ENCODE assay signal across 18 mouse cellular contexts in the genomic region with DNA sequence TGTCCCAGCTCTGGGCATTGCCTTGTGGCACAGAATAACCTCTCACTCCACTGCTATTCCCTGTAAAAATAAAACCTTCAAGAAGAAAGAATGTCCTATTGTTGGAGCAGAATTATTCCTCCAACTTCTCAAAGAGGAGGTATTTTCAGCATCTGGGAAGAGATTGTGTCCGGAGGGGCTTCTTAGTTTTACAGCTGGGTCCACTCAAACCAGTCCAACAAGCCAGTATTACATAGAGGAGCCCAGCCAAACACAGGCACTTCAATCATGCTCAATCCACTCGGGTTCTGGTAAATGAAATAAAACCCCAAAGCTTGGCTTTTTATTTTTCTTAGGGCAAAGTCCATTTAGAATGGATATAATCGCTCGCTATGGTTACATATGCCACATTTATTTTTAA.
"Had no signal": no experiment of that assay in that cellular context is flagged by ENCODE, and none has a peak within 500 bp of the region (broad histone marks: within the 10 kb centered on the region; RNA-seq: fewer than 3 reads in every experiment).

No protein-coding gene starts in this region.

- H3K9ac ChIP-seq: liver, embryonic 13.5 days; neural tube, embryonic 12.5 days; neural tube, embryonic 15.5 days had no signal

- ATAC-seq: lung, postnatal 0 days had no signal

- DNase-seq: kidney, postnatal 14 days; kidney, postnatal 4 days; liver, embryonic 13.5 days; lung, adult 2 months; lung, postnatal 36 days; midbrain, embryonic 14.5 days; right cerebral cortex, adult 18-20 months; right cerebral cortex, postnatal 14 days; right cerebral cortex, postnatal 4 days; thymus, adult 2 months; thymus, postnatal 14 days; thymus, postnatal 4 days had no signal

- H3K4me1 ChIP-seq: liver, embryonic 13.5 days; megakaryocyte, embryonic 14.5 days; neural tube, embryonic 12.5 days had no signal

- H3K27ac ChIP-seq: liver, embryonic 13.5 days; neural tube, embryonic 12.5 days; neural tube, embryonic 15.5 days; stomach, postnatal 0 days had no signal

- H3K9me3 ChIP-seq: liver, embryonic 13.5 days; neural tube, embryonic 12.5 days; neural tube, embryonic 15.5 days had no signal

- H3K4me2 ChIP-seq: liver, embryonic 13.5 days; midbrain, embryonic 11.5 days; neural tube, embryonic 12.5 days; neural tube, embryonic 15.5 days had no signal

- H3K4me3 ChIP-seq: liver, embryonic 13.5 days; megakaryocyte, embryonic 14.5 days; neural tube, embryonic 12.5 days; neural tube, embryonic 15.5 days had no signal

- H3K27me3 ChIP-seq: liver, embryonic 13.5 days; megakaryocyte, embryonic 14.5 days; neural tube, embryonic 12.5 days; neural tube, embryonic 15.5 days had no signal

- H3K36me3 ChIP-seq: liver, embryonic 13.5 days; neural tube, embryonic 12.5 days; neural tube, embryonic 15.5 days had no signal
